Mouse (Mus musculus) brain, embryonic 14.5 days (tissue): ENCODE measurements around the gene Med19.

Source experiments
- CTCF ChIP-seq: fragments of 200-500 bp; IDR thresholded peaks from 2 replicates; pipeline ENCODE4 v1.5.1; 2012; ENCODE audit warnings: inconsistent platforms, mild to moderate bottlenecking, moderate library complexity, borderline replicate concordance; ENCODE audit not compliant: insufficient read depth, insufficient read length; ENCODE audit errors: extremely low read depth
- POLR2A ChIP-seq: fragments of 200-500 bp; IDR thresholded peaks from 2 replicates; pipeline ENCODE4 v1.6.1; 2012; ENCODE audit warnings: mild to moderate bottlenecking, inconsistent platforms, borderline replicate concordance; ENCODE audit not compliant: poor library complexity, insufficient read depth, insufficient read length, severe bottlenecking; ENCODE audit errors: extremely low read depth

- TF ChIP-seq CTCF (no peak), POLR2A (no peak)
Measured at GRCm38 (mm10) chr2:84640833-84641232, 37.4 kb upstream of the Med19 start.
